Mouse (Mus musculus): ENCODE data around the gene Kif24.

The Kif24 gene

DNA sequence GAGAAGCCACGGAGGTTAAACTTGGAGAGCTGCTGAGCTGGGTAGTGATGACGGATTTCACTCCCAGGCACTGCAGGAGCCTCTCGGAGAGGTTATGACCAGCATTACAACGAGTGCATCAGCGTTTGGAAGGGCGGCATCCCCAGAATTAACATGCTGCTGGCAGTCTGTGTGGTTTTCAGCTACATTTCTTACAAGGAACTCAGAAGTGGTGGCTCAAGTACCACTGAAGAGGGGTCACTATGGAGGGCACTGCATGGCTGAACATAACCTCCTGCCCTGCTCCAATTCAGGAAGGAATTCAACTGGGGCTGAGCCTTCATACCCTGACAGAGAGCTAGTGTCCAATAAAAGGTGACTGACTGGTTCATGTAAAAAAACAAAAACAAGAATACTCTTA lies 66.3 kb downstream of the Kif24 start:
- no peak for DNase-seq

- no peak for DNase-seq
Measured at GRCm38 (mm10) chr4:41394651-41395050, 70.0 kb downstream of the Kif24 start.

DNA sequence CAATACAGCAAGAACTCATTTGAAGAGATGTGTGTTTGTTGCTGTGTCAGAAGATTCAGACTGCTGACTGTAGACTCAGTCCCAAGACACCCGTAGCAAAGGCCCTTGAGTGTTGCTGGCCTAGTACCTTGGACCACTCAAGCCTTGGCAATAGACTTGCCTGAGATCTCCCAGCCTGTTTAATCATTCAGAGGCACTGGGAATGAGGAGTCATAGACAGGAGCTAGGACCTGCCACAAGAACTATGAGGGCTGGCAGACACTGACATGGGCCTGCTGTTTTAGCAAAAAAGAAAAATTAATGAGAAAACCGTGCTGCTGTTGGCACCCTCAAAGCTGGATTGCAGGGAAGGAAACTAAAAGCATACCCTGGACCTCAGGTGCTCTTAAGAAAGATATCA lies 73.7 kb downstream of the Kif24 start:
- no peak for DNase-seq

DNA sequence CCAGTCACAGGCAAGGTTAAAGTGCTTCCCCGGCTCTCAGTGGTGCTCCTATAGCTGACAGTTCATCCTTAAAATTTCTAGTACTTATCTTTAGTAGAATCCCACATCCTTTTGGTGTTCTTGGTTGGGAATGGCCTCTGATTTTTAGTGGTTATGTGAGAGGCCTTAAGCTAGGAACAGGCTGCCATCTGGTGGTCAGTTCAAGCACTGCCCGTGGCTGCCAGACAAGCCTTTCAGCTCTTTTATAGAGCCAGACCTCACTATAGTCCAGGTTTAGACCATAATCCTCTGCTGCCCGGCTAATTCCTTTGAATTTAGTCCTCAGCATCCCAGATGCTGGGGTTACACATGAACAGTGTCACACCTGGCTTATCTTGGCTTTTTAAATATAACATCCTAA lies 74.6 kb downstream of the Kif24 start:
- peak; percentile 72 for DNase-seq

- no peak for DNase-seq
Measured at GRCm38 (mm10) chr4:41389240-41389639, 75.4 kb downstream of the Kif24 start.

- DNase-seq: no peak
Measured at GRCm38 (mm10) chr4:41388616-41389015, 76.1 kb downstream of the Kif24 start.

DNA sequence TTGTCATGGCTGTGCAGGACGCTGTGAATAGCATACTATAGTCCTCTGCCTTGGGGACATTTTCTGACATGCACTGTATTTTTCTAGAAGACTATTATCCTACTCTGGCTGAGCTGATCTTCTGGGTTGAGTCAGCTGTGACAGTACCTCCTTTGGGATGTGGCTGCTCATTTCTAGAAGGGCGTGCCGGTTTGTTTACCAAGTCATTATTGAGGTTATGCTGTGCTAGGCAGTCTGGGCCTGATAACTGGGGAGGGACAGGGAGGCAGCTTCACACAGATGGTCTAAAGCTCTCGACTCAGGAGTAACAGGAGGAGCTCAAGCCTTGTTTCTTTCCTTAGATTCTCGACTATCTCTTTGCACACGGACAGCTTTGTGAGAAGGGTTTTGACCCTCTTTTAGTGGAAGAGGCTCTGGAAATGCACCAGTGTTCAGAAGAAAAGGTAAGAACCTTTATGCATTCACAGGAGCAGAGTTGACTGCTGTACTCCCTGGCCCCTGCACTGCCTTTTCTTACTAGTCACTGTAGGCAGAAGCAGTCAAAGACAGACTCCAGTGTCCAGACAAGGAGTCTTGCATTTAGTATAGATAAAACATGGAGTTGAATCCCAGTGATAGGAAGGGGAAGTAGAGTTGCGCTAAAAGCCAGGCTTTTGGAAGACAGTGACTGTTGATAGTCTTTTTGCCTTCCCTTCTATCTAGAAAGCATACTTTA lies 76.8 kb downstream of the Kif24 start:
- no peak for DNase-seq

GRCm38 (mm10) chr4:41386412-41386975 lies 78.2 kb downstream of the Kif24 start:
- no peak for DNase-seq

DNA sequence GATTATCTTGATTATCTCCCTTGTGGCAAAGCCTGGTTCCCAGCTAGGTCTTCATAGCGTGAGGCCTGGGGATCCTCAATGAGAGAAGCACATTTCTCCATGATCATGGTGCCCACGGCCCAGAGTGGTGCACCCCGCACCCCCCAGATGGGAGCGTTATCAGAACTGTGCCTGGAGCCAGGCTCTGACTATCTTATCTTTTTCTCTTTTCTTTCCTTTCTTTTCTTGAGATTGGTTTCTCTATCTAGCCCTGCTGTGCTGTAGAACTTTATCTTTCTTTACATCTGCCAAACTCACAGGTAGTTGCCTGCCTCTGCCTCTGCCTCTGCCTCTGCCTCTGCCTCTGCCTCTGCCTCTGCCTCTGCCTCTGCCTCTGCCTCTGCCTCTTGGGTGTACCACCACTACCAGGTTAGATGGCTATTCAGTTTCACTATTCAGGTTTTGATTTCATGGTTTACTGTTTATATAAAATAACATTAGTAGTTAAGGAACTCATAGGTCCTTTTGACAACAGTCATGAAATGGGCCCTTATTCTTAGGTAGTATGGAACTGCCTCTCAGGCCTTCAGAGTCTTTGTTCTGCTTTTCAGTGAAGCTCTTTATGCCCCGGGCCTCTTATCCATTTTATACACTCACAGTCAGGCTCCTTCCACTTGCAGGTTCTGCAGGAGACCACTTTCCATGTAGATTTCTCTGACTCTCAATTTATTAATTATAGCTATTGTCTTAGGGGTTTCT lies 83.3 kb downstream of the Kif24 start:
- no peak for DNase-seq

GRCm38 (mm10) chr4:41377567-41377966 lies 87.1 kb downstream of the Kif24 start:
- DNase-seq: no peak

- DNase-seq: no peak
Measured at GRCm38 (mm10) chr4:41369702-41370437, 94.8 kb downstream of the Kif24 start.

GRCm38 (mm10) chr4:41368198-41368597 lies 96.5 kb downstream of the Kif24 start:
- DNase-seq: no peak

DNA sequence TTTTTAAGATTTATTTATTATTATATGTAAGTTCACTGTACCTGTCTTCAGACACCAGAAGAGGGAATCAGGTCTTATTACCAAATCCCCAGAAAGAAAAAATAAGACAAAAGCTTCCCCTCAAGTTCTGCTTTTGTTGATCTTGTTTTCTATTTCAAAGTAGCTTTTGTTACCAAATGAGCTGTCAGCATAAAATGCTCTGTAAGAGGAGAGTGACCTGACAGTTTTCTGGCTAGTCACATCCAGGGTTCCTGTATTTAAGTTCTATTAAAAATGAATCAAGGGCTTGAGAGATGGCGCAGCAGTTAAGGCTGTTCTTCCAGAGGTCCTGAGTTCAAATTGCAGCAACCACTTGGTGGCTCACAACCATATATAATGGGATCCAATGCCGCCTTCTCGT lies 103.6 kb downstream of the Kif24 start:
- no peak for DNase-seq

DNA sequence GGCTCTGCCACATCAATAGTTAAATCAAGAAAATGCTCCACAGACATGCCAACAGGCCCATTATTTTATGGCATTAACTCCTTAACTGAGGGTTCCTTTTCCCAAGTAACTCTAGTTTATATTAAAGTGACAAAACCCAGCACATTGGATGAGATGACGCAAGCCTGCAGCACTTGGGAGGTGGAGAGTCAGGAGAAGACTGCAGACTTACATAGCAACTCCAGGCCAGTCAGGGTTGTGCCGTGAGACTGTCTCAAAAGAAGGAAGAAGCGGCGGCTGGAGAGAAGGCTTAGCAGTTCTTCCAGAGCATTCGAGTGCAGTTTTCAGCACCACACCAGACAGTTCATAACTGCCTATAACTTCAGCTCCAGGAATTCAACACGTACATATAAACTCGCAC lies 105.3 kb downstream of the Kif24 start:
- DNase-seq: no peak

- no peak for DNase-seq
Measured at GRCm38 (mm10) chr4:41358669-41359068, 106.0 kb downstream of the Kif24 start.

GRCm38 (mm10) chr4:41357154-41357553 lies 107.5 kb downstream of the Kif24 start:
- DNase-seq: no peak

DNA sequence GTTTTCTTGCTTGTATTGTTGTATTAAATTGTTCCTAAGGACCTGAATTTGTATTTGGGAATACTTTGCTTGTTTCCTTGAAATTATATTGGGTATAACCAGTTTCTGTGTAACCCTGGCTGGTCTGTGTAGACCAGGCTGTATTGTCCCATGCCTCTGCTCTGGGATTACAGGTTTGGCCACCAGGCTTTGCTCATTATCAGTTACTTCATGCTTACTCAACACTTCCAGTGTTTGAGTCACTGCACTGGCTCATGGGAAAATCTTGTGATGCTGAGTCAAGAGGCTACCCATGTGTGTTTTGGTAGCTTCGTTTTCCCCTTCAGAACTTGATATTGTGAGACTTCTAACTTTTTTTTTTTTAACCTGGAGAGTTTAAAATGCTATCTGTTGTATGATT lies 111.4 kb downstream of the Kif24 start:
- DNase-seq: no peak

DNA sequence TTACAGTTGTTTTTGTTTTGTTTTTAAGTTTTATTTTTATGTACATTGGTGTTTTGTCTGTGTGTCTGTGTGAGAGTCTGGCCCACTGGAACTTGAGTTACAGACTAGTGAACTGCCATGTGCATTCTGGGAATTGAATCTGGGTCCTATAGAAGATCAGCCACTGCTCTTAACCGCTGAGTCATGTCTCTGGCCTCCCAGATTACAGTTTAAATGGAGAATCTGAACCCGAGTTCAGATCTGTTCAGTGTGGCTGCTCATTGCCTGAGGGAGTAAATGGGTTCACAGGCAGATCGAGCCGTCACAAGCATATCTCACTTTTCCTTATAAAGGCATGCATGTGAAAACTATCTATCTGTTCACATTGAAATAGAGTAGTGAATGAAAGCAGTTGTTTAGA lies 111.9 kb downstream of the Kif24 start:
- DNase-seq: no peak

GRCm38 (mm10) chr4:41349199-41349591 lies 115.5 kb downstream of the Kif24 start:
- no peak for DNase-seq

DNA sequence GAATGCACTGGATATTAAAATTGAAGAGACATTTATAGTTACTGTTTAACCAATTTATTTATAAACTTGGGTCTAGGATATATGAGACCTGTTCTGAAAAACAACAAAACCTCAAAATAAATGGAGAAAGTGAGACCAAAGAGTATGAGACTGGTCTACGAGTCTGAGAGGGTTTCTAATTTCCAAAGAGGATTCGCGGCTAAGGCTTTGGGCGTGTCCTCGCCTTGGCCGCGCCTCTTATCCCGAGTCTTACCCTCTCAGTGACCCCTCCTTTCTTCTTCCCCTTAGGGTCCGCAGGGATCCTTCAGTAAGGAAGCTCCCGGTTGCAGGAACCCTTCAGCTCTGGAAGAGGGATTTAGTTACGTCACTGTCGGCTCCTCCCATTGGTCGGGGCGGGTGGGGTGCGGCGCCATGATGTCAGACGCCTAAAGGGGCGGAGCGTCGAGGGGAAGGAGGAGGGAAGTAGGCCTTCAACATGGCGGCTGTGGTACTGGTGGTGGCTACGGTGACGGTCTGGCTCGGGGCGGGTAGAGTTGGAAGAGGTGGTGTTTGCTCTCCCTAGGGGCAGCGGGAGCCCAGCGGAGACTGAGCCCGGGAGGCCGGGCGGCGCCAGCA lies 116.0 kb downstream of the Kif24 start, which contains the start of gene Ubap1:
Gene Ubap1, plus strand, starts transcription at position 413 of the 615 bp plus-strand sequence.
- peak; percentile 90 for DNase-seq

DNA sequence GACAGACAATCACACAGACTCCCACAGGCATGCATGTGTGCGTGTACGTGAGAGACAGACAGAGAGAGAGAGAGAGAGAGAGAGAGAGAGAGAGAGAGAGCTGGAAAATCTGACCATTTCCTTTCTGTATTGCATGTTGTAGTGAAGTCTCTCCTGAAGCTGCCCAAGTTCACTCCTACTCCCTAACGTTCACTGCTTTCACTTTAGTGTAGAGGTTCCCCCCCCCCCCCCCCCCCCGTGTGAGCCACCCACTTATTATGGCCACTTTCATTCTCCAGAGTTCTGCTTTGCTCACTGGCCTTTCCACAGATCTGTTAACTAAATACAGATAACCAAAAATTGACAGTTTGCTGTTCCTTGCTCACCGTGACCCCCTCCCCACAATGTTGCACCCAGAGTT lies 116.8 kb downstream of the Kif24 start:
- no peak for DNase-seq

GRCm38 (mm10) chr4:41346011-41346410 lies 118.7 kb downstream of the Kif24 start:
- DNase-seq: no peak

All from cerebellum, adult 11 months (tissue).